Mouse (Mus musculus): ENCODE results near the gene Sult1b1. TPM values are rescaled to one million over a fixed set of nuclear protein-coding genes. Genes with fewer than 3 reads are reported as not detected.

The Sult1b1 gene
- total RNA-seq, 2 experiments from 2014 or later: not detected

Other genes starting within 250 kb of the Sult1b1 start
- gene Ugt2a3, start 201.0 kb downstream of the Sult1b1 start, total RNA-seq (2021): not detected
- gene Ugt2b38, start 114.0 kb downstream of the Sult1b1 start, total RNA-seq (2021): not detected
- not detected for gene Ugt2a2, start 55.9 kb downstream of the Sult1b1 start, total RNA-seq (2021)
- not detected for gene Gm43638, start 51.4 kb downstream of the Sult1b1 start, total RNA-seq (2021)
- gene Ugt2a1, start 47.3 kb downstream of the Sult1b1 start, total RNA-seq (2021): not detected
- not detected for gene Sult1d1, start 30.8 kb upstream of the Sult1b1 start, total RNA-seq (2021)
- under 1 TPM in 1 of 2 experiments, not detected in 1; 0.27 TPM for gene Sult1e1, start 53.4 kb upstream of the Sult1b1 start, total RNA-seq (2021)
- not detected for gene Csn1s1, start 128.0 kb upstream of the Sult1b1 start, total RNA-seq (2021)
- gene Csn2, start 161.4 kb upstream of the Sult1b1 start, total RNA-seq (2021): not detected
- not detected for gene Csn1s2a, start 236.4 kb upstream of the Sult1b1 start, total RNA-seq (2021)